Mouse (Mus musculus) kidney, postnatal 0 days (tissue): ENCODE measurements around the gene Rnf5. TPM values are rescaled to one million over a fixed set of nuclear protein-coding genes. Genes with fewer than 3 reads are reported as not detected.
A peak's percentile ranks its signal among the peaks of the same experiment; 100 is the strongest.

Source experiments
- ATAC-seq: fragments of 200-750 bp; cut with Nextera tagmentation; replicated peaks from 2 replicates; pipeline ENCODE4 v1.8.0; 2017; ENCODE audit warnings: low read depth, moderate number of reproducible peaks, moderate TSS enrichment, moderate library complexity; ENCODE audit not compliant: low FRiP score
- DNase-seq: peaks from one replicate; pipeline ENCODE4 v3.0.0-alpha.2; 2016; ENCODE audit warnings: low spot score
- H3K27ac ChIP-seq: fragments of 300-500 bp; sonication (generic); 2 replicates; pipeline ENCODE4 v1.5.1; 2014; ENCODE audit warnings: mild to moderate bottlenecking
- H3K27me3 ChIP-seq: fragments of 300-500 bp; sonication (generic); 2 replicates; pipeline ENCODE4 v1.6.1; 2014; ENCODE audit warnings: low read length, mixed read lengths; ENCODE audit not compliant: insufficient read depth
- H3K36me3 ChIP-seq: fragments of 300-500 bp; sonication (generic); 2 replicates; pipeline ENCODE4 v1.6.1; 2014; ENCODE audit warnings: low read length, mixed read lengths; ENCODE audit not compliant: insufficient read depth
- H3K4me1 ChIP-seq: fragments of 300-500 bp; sonication (generic); replicated peaks from 2 replicates; pipeline ENCODE4 v1.6.1; 2014; ENCODE audit warnings: antibody characterized with exemption, low read length, mixed read lengths; ENCODE audit not compliant: insufficient read depth
- H3K4me2 ChIP-seq: fragments of 300-500 bp; sonication (generic); 2 replicates; pipeline ENCODE4 v1.6.1; 2014; ENCODE audit warnings: mild to moderate bottlenecking, low read length, moderate library complexity, mixed read lengths
- H3K4me3 ChIP-seq: fragments of 300-500 bp; sonication (generic); replicated peaks from 2 replicates; pipeline ENCODE4 v1.5.1; 2014; ENCODE audit warnings: low read depth, low read length
- H3K9ac ChIP-seq: fragments of 300-500 bp; sonication (generic); 2 replicates; pipeline ENCODE4 v1.6.1; 2014; ENCODE audit warnings: low read depth, low read length
- H3K9me3 ChIP-seq: fragments of 300-500 bp; sonication (generic); replicated peaks from 2 replicates; pipeline ENCODE4 v1.6.1; 2016; ENCODE audit warnings: low read length, inconsistent platforms, mixed read lengths
- CTCF ChIP-seq: IDR thresholded peaks from 2 replicates; pipeline ENCODE4 v1.5.1; 2016; ENCODE audit warnings: antibody characterized with exemption, low read depth, mild to moderate bottlenecking, moderate library complexity
- WGBS: fragments of 180-500 bp; shearing (Covaris S2); extraction: QIAGEN DNeasy Blood & Tissue Kit; methylation state at CpG from one replicate; pipeline ENCODE4 v1.1.7; 2014; 5-methylcytosine and 5-hydroxymethylcytosine counted together
- polyA plus RNA-seq: library from polyadenylated mRNA; unstranded; fragments of >200 nt; fragmentation: Nextera tagmentation; extraction: Ambion mirVana; gene quantifications from 2 replicates; pipeline ENCODE4 v1.2.1, GENCODE M21; 2015

The Rnf5 gene
- polyA plus RNA-seq, 1 experiment from 2014 or later: 154 TPM

DNA sequence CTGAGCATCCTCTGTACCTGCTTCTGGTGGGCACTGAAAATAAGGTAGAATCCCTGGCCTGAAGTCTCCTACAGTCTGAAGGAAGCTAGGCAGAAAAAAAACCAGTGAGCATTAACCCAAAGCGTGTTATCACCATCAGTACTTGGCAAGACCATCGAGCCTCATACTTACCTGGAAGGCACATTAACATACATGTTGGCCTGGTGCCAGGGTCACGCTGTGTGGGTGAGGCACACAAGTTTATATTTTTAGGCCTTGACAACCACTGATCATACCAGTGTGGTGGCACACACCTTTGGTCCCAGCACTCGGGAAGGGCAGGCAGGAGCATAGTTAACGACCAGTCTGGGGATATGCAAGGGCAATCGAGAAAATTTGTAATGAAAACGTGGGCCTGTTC, 4.5 kb upstream of the Rnf5 start:
- H3K4me3 ChIP-seq: no peak overlapping the region
- H3K36me3 ChIP-seq: peaks cover 22% of the 10 kb centered on the region
- H3K4me2 ChIP-seq: no peak overlapping the region
- no peaks in the 10 kb centered on the region for H3K9me3 ChIP-seq
- no peak for DNase-seq
- peaks cover 16% of the 10 kb centered on the region for H3K4me1 ChIP-seq
- no peak for ATAC-seq
- 60% methylated on average over 7 of the region's 7 CpGs for WGBS
- TF ChIP-seq CTCF: no peak
- H3K9ac ChIP-seq: peak overlapping the region; percentile 18; the same call in 1 of the 2 replicates
- H3K27me3 ChIP-seq: no peaks in the 10 kb centered on the region
- H3K27ac ChIP-seq: peak overlapping the region; percentile 62

DNA sequence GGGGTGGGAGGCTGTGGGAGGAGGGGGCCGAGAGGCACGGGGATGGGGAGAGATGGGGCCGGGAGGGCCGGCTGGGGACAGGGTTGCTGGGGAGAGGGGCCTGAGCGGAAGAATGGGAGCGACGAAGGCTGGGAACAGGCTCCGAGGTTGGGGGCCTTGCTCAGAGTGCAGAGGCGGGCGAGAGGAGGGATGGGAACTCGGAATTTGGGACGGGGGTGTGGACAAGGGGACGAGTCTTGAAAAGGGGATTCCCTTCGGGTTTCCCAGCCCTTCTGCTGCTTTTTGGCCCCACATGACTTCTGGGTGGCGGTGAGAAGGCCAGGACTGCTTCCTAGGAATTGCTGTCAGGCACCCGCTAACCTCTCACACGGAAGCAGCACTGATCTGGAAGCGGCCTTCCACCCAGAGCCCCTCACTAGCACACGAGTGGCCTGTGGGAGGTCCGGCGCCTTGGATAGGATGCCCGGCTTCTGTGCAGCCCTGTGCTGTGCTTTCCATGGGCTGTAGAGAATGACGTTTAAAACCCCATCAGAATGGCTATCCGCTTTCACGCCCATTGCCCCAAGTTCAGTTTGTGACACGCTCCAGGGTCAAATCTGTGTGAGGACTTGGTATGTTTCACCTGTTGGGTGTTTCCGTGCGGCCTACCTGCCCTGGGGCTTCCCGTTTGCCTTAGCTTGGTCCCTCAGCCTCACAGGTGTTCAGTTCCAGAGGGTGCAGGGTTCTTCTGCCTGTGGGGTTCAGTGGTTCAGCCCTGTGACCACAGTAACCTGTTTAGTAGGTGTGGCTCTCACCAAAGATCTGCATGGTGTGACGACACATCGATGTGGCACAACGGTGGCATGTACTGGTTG, 2.9 kb upstream of the Rnf5 start:
- WGBS: 9% methylated on average over 29 of the region's 32 CpGs
- Histone ChIP-seq H3K4me2 (peak overlapping the region; percentile 92), H3K27ac (peak overlapping the region; percentile 89), H3K4me1 (peaks cover 18% of the 10 kb centered on the region), H3K36me3 (peaks cover 11% of the 10 kb centered on the region), H3K9ac (peak overlapping the region; percentile 95), H3K27me3 (no peaks in the 10 kb centered on the region), H3K9me3 (no peaks in the 10 kb centered on the region), H3K4me3 (peak overlapping the region; percentile 88)
- TF ChIP-seq CTCF: no peak
- peak; percentile 50 for DNase-seq
- ATAC-seq: no peak

DNA sequence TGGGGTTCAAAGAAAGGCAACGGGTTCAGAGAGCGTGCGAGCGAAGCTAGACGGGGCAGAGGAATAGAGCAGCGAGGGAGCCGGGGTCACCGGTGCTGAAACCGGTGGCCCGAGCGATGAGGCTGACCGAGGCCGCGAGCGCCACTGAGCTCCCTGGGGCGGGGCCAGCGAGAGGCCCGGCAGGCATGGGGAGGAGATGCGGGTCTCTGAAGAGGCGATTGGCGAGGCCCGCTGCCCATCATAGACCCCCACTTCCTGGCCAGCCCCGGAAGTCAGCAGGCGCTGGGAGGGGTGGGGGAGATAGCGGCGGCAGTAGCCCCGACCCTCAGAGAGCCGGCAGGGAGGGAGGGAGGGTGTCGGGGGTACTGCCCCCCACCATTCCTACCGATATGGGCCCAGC, 2.1 kb upstream of the Rnf5 start:
- DNase-seq (peak; percentile 97), ATAC-seq (peak; percentile 33)
- Histone ChIP-seq H3K27me3 (no peaks in the 10 kb centered on the region), H3K36me3 (peaks cover 7% of the 10 kb centered on the region; the same call in 1 of the 2 replicates), H3K9ac (peak overlapping the region; percentile 95), H3K4me1 (peaks cover 18% of the 10 kb centered on the region), H3K27ac (peak overlapping the region; percentile 89), H3K4me2 (peak overlapping the region; percentile 92), H3K4me3 (peak overlapping the region; percentile 88), H3K9me3 (no peaks in the 10 kb centered on the region)
- no peak for TF ChIP-seq CTCF
- WGBS: under 1% methylated on average over 30 of the region's 30 CpGs

DNA sequence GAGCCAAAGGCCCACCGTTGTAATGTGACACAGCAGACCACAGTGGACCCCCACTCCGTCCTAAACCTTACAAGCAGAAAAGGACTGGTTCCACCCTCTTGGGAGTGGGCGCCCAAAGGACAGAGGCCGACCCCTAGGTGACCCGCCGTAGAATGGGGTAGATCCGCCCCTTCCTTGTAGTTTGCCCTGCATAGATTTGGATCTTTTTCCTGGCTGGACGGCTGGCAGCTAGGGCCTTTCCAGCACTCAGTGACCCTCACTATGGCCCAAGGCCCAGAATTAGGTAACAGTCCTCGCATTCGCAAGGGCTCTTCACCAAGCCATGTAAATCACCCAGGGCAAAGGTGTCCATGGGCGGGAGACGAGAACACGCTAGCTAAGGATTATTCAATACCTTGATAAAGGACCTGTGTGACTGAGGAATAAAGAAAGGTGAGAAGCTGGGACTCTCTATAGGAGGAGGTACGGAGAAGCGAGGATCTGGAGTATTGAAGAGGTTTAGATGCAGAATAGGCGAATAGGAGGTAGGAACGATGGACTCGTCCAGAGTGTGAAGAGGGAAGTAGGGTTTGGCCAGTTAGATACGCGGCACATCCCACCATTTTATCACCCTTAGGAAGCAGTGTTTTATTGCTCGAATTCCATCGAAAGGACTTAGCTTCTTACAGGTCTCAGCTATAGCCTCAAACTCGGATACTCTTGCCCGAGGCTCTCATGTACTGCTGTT, 1.2 kb upstream of the Rnf5 start:
- 9% methylated on average over 24 of the region's 24 CpGs for WGBS
- Histone ChIP-seq H3K4me3 (peak overlapping the region; percentile 88; the same call in 1 of the 2 replicates), H3K4me1 (peaks cover 18% of the 10 kb centered on the region), H3K4me2 (peak overlapping the region; percentile 92), H3K9me3 (no peaks in the 10 kb centered on the region), H3K36me3 (peaks cover 9% of the 10 kb centered on the region), H3K9ac (peak overlapping the region; percentile 31; the same call in 1 of the 2 replicates), H3K27me3 (no peaks in the 10 kb centered on the region), H3K27ac (peak overlapping the region; percentile 89)
- no peak for DNase-seq
- no peak for TF ChIP-seq CTCF
- peak; percentile 0; the same call in 1 of the 2 replicates for ATAC-seq

DNA sequence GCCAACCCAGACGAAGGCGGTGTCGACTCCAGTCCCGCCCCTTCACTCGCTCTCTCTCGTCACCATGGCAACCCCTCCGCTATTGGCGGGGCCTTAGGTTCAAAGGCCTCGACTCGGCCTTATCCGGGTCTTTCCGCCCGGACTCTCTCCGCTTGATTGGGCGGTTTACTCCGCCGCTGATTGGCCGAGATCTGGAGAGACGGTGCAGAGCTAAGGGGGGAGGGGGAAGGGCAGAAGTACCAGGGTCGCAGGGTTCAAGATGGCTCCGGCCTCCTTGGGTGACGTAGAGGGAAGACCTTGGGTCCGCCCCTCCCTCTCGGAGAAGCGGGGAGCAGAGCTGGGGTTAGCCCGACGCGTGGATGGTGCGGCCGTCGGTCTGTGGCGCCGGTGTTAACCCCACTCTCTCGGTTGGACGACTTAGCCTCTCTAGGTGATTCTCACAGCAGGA, 595 bp upstream of the Rnf5 start, which contains the start of gene Agpat1:
Agpat1 (plus strand) TSS at position 202 of the 448 bp plus-strand sequence.
- peak within 1 kb of the TSS; percentile 92 for H3K4me2 ChIP-seq
- DNase-seq (peak; percentile 99), ATAC-seq (peak; percentile 88)
- H3K27ac ChIP-seq: peak within 1 kb of the TSS; percentile 89
- H3K36me3 ChIP-seq: peaks cover 9% of the 10 kb centered on the region
- H3K27me3 ChIP-seq: no peaks in the 10 kb centered on the region
- H3K9ac ChIP-seq: peak within 1 kb of the TSS; percentile 71
- H3K9me3 ChIP-seq: no peaks in the 10 kb centered on the region
- under 1% methylated on average over 35 of the region's 35 CpGs for WGBS
- TF ChIP-seq CTCF: no peak
- H3K4me1 ChIP-seq: peaks cover 18% of the 10 kb centered on the region
- peak within 1 kb of the TSS; percentile 88 for H3K4me3 ChIP-seq

DNA sequence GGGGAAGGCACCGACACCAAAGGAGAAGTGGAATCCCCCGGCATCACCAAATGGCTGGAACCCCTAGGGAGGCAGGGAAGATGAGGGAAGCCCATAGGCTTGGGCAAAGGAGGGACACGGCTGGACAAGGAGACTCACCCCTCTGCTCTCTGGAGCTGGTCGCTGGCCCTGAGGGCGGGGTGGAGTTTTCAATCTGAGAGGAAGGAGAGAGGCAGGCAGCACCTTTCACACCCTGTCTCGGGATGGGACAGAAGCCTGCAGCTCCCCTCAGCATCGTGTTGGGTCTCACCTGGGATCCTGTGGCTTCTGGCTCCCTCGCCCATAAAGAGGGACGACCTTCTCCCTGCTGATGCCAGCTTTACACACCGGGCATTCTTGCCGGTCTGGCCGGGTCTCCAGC, 1.7 kb downstream of the Rnf5 start:
- no peak for ATAC-seq
- Histone ChIP-seq H3K36me3 (peaks cover 9% of the 10 kb centered on the region), H3K9me3 (no peaks in the 10 kb centered on the region), H3K4me2 (peak overlapping the region; percentile 84), H3K27me3 (no peaks in the 10 kb centered on the region), H3K4me3 (no peak overlapping the region), H3K9ac (no peak overlapping the region), H3K27ac (no peak overlapping the region), H3K4me1 (peaks cover 20% of the 10 kb centered on the region)
- WGBS: 89% methylated on average over 12 of the region's 12 CpGs
- no peak for DNase-seq
- TF ChIP-seq CTCF: no peak
